Mouse (Mus musculus) spleen, postnatal 4 days (tissue): ENCODE results near the gene Khsrp.

Experiments
- DNase-seq, 2 experiments: peaks; one replicate each; pipeline ENCODE4 v3.0.0; 2022; ENCODE audit warnings: low spot score in 2 of 2

Gene Khsrp

GRCm38 (mm10) chr17:57029691-57030090, 1.6 kb downstream of the Khsrp start:
- peak in 1 of 2 experiments; percentile 47 for DNase-seq

GRCm38 (mm10) chr17:57027471-57027870, 3.9 kb downstream of the Khsrp start:
- DNase-seq = no peak

GRCm38 (mm10) chr17:57020960-57021359, 10.4 kb downstream of the Khsrp start:
- DNase-seq = no peak

- peak in 1 of 2 experiments; percentile 42 for DNase-seq
Measured at GRCm38 (mm10) chr17:57019693-57020092, 11.6 kb downstream of the Khsrp start.

GRCm38 (mm10) chr17:57012245-57012795, 19.0 kb downstream of the Khsrp start:
- DNase-seq = no peak

- DNase-seq = peak; percentile 93 to 96
Measured at GRCm38 (mm10) chr17:57011236-57012141, 19.8 kb downstream of the Khsrp start, which contains the start of the genes Gtf2f1 and Gm17949. TSS of gene Gtf2f1 (minus strand) at chr17:57011288. TSS of gene Gm17949 (plus strand) at chr17:57011469.

GRCm38 (mm10) chr17:57010911-57011235, 20.4 kb downstream of the Khsrp start:
- DNase-seq = no peak

GRCm38 (mm10) chr17:57007137-57007905, 24.0 kb downstream of the Khsrp start:
- DNase-seq = no peak

GRCm38 (mm10) chr17:57003994-57004393, 27.3 kb downstream of the Khsrp start:
- DNase-seq = no peak

- no peak for DNase-seq
Measured at GRCm38 (mm10) chr17:57001228-57001627, 30.1 kb downstream of the Khsrp start.

GRCm38 (mm10) chr17:56999968-57000609, 31.2 kb downstream of the Khsrp start, which contains the start of gene Pspn:
TSS of gene Pspn (minus strand) at chr17:57000018.
- DNase-seq = no peak

- no peak for DNase-seq
Measured at GRCm38 (mm10) chr17:56999414-56999813, 31.9 kb downstream of the Khsrp start.

GRCm38 (mm10) chr17:56997029-56997667, 34.2 kb downstream of the Khsrp start, which contains the start of gene Alkbh7:
TSS of gene Alkbh7 (plus strand) at chr17:56997339.
- peak; percentile 94 to 95 for DNase-seq

- no peak for DNase-seq
Measured at GRCm38 (mm10) chr17:56996506-56996905, 34.8 kb downstream of the Khsrp start.

- DNase-seq = no peak
Measured at GRCm38 (mm10) chr17:56995046-56995445, 36.3 kb downstream of the Khsrp start.

GRCm38 (mm10) chr17:56990966-56991365, 40.4 kb downstream of the Khsrp start:
- no peak for DNase-seq

- DNase-seq = peak; percentile 91 to 95
Measured at GRCm38 (mm10) chr17:56990115-56990746, 41.1 kb downstream of the Khsrp start, which contains the start of gene Clpp. TSS of gene Clpp (plus strand) at chr17:56990305.

- no peak for DNase-seq
Measured at GRCm38 (mm10) chr17:56989467-56990114, 41.7 kb downstream of the Khsrp start.

- DNase-seq = no peak
Measured at GRCm38 (mm10) chr17:56988921-56989430, 42.3 kb downstream of the Khsrp start.

GRCm38 (mm10) chr17:56988441-56988840, 42.9 kb downstream of the Khsrp start:
- no peak for DNase-seq
